Mouse (Mus musculus) left cerebral cortex, postnatal 36 days (tissue): ENCODE data around the gene Lyz1. TPM values are rescaled to one million over a fixed set of nuclear protein-coding genes. Genes with fewer than 3 reads are reported as not detected.

ENCODE experiments used
- total RNA-seq, 2 experiments: library from RNA; stranded (reverse); gene quantifications; 2 replicates each; pipeline ENCODE4 v1.2.3; 2021

Gene Lyz1
- total RNA-seq, 2 experiments from 2014 or later, result 1.5 to 1.7 TPM

Other genes with a start within 250 kb of the Lyz1 start
- gene Lrrc10, start 247.5 kb downstream of the Lyz1 start, total RNA-seq, result not detected
- gene Cct2, start 229.1 kb downstream of the Lyz1 start, total RNA-seq, result 100 to 1,000 TPM; 155 to 156 TPM
- 10 to 100 TPM; 33.2 to 35.6 TPM for gene Frs2, start 144.3 kb downstream of the Lyz1 start, total RNA-seq
- gene Yeats4, start 68.4 kb downstream of the Lyz1 start, total RNA-seq, result 10 to 100 TPM; 50.7 to 54.0 TPM
- gene 9530003J23Rik, start 54.2 kb downstream of the Lyz1 start, total RNA-seq, result not detected
- gene Lyz2, start 10.5 kb downstream of the Lyz1 start, total RNA-seq, result 10 to 100 TPM; 12.1 to 14.4 TPM
- gene Cpsf6, start 87.1 kb upstream of the Lyz1 start, total RNA-seq, result 100 to 1,000 TPM in 1 of 2 experiments, 10 to 100 TPM in 1; 94.5 to 120 TPM